Mouse (Mus musculus) neural tube, embryonic 14.5 days (tissue): ENCODE results near the gene Numa1. TPM values are rescaled to one million over a fixed set of nuclear protein-coding genes. Genes with fewer than 3 reads are reported as not detected.
A peak's percentile ranks its signal among the peaks of the same experiment; 100 is the strongest.
"Not testable (repeated sequence)": the region's sequence is repeated elsewhere in the genome, so short reads cannot be mapped to it uniquely, and the experiment has no call there.

Experiments
- ATAC-seq: fragments of 200-750 bp; cut with Nextera tagmentation; 2 replicates; pipeline ENCODE4 v1.8.0; 2017; ENCODE audit warnings: low read depth, mild to moderate bottlenecking, moderate TSS enrichment, moderate library complexity
- H3K27ac ChIP-seq: fragments of 300-500 bp; sonication (generic); 2 replicates; pipeline ENCODE4 v1.5.1; 2014; ENCODE audit warnings: low read depth, mild to moderate bottlenecking, control low read depth, low read length, moderate library complexity, mixed read lengths
- H3K27me3 ChIP-seq: fragments of 300-500 bp; sonication (generic); 2 replicates; pipeline ENCODE4 v1.6.1; 2014; ENCODE audit warnings: low read length; ENCODE audit not compliant: control insufficient read depth, insufficient read depth
- H3K36me3 ChIP-seq: fragments of 300-500 bp; sonication (generic); 2 replicates; pipeline ENCODE4 v1.6.1; 2014; ENCODE audit warnings: low read length, mixed read lengths; ENCODE audit not compliant: control insufficient read depth, insufficient read depth
- H3K4me1 ChIP-seq: fragments of 300-500 bp; sonication (generic); 2 replicates; pipeline ENCODE4 v1.6.1; 2014; ENCODE audit warnings: low read length; ENCODE audit not compliant: control insufficient read depth, insufficient read depth
- H3K4me2 ChIP-seq: fragments of 300-500 bp; sonication (generic); 2 replicates; pipeline ENCODE4 v1.6.1; 2014; ENCODE audit warnings: mild to moderate bottlenecking, low read depth, low read length, control low read depth
- H3K4me3 ChIP-seq: fragments of 300-500 bp; sonication (generic); 2 replicates; pipeline ENCODE4 v1.5.1; 2014; ENCODE audit warnings: low read depth, low read length, control low read depth, mixed read lengths
- H3K9ac ChIP-seq: fragments of 300-500 bp; sonication (generic); replicated peaks from 2 replicates; pipeline ENCODE4 v1.6.1; 2014; ENCODE audit warnings: low read depth, mild to moderate bottlenecking, control low read depth, low read length, mixed read lengths
- H3K9me3 ChIP-seq: fragments of 300-500 bp; sonication (generic); 2 replicates; pipeline ENCODE4 v1.6.1; 2016; ENCODE audit warnings: low read length; ENCODE audit not compliant: control insufficient read depth
- WGBS: fragments of 180-500 bp; shearing (Covaris S2); extraction: QIAGEN DNeasy Blood & Tissue Kit; methylation state at CpG from one replicate; pipeline ENCODE4 v1.1.7; 2014; 5-methylcytosine and 5-hydroxymethylcytosine counted together
- polyA plus RNA-seq: library from polyadenylated mRNA; unstranded; fragments of >200 nt; fragmentation: Nextera tagmentation; extraction: Ambion mirVana; gene quantifications from 2 replicates; pipeline ENCODE4 v1.2.1, GENCODE M21; 2014

The Numa1 gene
- polyA plus RNA-seq, 1 experiment from 2014 or later = 52.4 TPM

- H3K4me1 ChIP-seq = no peaks in the 10 kb centered on the region
- no peaks in the 10 kb centered on the region for H3K27me3 ChIP-seq
- no peak for ATAC-seq
- H3K4me3 ChIP-seq = no peak overlapping the region
- no peak overlapping the region for H3K9ac ChIP-seq
- 80% methylated on average over 2 of the region's 2 CpGs for WGBS
- no peaks in the 10 kb centered on the region for H3K9me3 ChIP-seq
- no peak overlapping the region for H3K27ac ChIP-seq
- H3K4me2 ChIP-seq = no peak overlapping the region
- peaks cover 30% of the 10 kb centered on the region; the same call in 1 of the 2 replicates for H3K36me3 ChIP-seq
These were observed 91.5 kb downstream of the Numa1 start for GRCm38 (mm10) chr7:102025187-102026119.

- no peak for ATAC-seq
- Histone ChIP-seq H3K4me2 (no peak overlapping the region), H3K9me3 (no peaks in the 10 kb centered on the region), H3K9ac (no peak overlapping the region), H3K36me3 (peaks cover 55% of the 10 kb centered on the region), H3K27ac (no peak overlapping the region), H3K27me3 (no peaks in the 10 kb centered on the region), H3K4me3 (no peak overlapping the region), H3K4me1 (no peaks in the 10 kb centered on the region)
- 100% methylated on average over 1 of the region's 1 CpGs for WGBS
These were observed 101.0 kb downstream of the Numa1 start for GRCm38 (mm10) chr7:102034904-102035303.

- no peaks in the 10 kb centered on the region for H3K9me3 ChIP-seq
- no peak for ATAC-seq
- H3K9ac ChIP-seq = no peak overlapping the region
- no peaks in the 10 kb centered on the region for H3K27me3 ChIP-seq
- WGBS = 97% methylated on average over 2 of the region's 2 CpGs
- H3K4me2 ChIP-seq = no peak overlapping the region
- H3K4me3 ChIP-seq = no peak overlapping the region
- H3K36me3 ChIP-seq = peaks cover 55% of the 10 kb centered on the region
- no peak overlapping the region for H3K27ac ChIP-seq
- no peaks in the 10 kb centered on the region for H3K4me1 ChIP-seq
These were observed 101.6 kb downstream of the Numa1 start for GRCm38 (mm10) chr7:102035534-102035933.

GRCm38 (mm10) chr7:102037318-102037717, 103.4 kb downstream of the Numa1 start:
- no peak overlapping the region for H3K27ac ChIP-seq
- no peak for ATAC-seq
- H3K9me3 ChIP-seq = no peaks in the 10 kb centered on the region
- H3K4me1 ChIP-seq = no peaks in the 10 kb centered on the region
- no peak overlapping the region for H3K4me2 ChIP-seq
- WGBS = 96% methylated on average over 3 of the region's 3 CpGs
- H3K4me3 ChIP-seq = no peak overlapping the region
- H3K27me3 ChIP-seq = no peaks in the 10 kb centered on the region
- no peak overlapping the region for H3K9ac ChIP-seq
- peaks cover 39% of the 10 kb centered on the region for H3K36me3 ChIP-seq

- Histone ChIP-seq H3K9me3 (no peaks in the 10 kb centered on the region), H3K4me2 (no peak overlapping the region), H3K4me1 (no peaks in the 10 kb centered on the region), H3K27ac (no peak overlapping the region), H3K36me3 (peaks cover 20% of the 10 kb centered on the region), H3K9ac (no peak overlapping the region), H3K4me3 (no peak overlapping the region), H3K27me3 (no peaks in the 10 kb centered on the region)
- ATAC-seq = no peak
- 91% methylated on average over 2 of the region's 2 CpGs for WGBS
These were observed 108.4 kb downstream of the Numa1 start for GRCm38 (mm10) chr7:102042314-102042713.

- H3K4me2 ChIP-seq, H3K9me3 ChIP-seq, H3K4me3 ChIP-seq, ATAC-seq, H3K27ac ChIP-seq, H3K9ac ChIP-seq, H3K4me1 ChIP-seq, H3K27me3 ChIP-seq, H3K36me3 ChIP-seq: not testable (repeated sequence)
These were observed 114.6 kb downstream of the Numa1 start for GRCm38 (mm10) chr7:102048524-102048923.

GRCm38 (mm10) chr7:102061353-102061752, 127.4 kb downstream of the Numa1 start:
- no peaks in the 10 kb centered on the region for H3K27me3 ChIP-seq
- 98% methylated on average over 3 of the region's 3 CpGs for WGBS
- H3K4me2 ChIP-seq = no peak overlapping the region

GRCm38 (mm10) chr7:102062203-102062602, 128.3 kb downstream of the Numa1 start:
- no peaks in the 10 kb centered on the region for H3K36me3 ChIP-seq
- H3K4me2 ChIP-seq = no peak overlapping the region
- no peaks in the 10 kb centered on the region for H3K9me3 ChIP-seq
- H3K4me3 ChIP-seq = no peak overlapping the region
- no peaks in the 10 kb centered on the region for H3K27me3 ChIP-seq
- 90% methylated on average over 1 of the region's 1 CpGs for WGBS
- peaks cover 19% of the 10 kb centered on the region for H3K4me1 ChIP-seq
- ATAC-seq = no peak
- H3K9ac ChIP-seq = no peak overlapping the region
- H3K27ac ChIP-seq = no peak overlapping the region

More at GRCm38 (mm10) chr7:102061353-102061752, 127.4 kb downstream of the Numa1 start:
- Histone ChIP-seq H3K4me1 (peaks cover 17% of the 10 kb centered on the region), H3K27ac (no peak overlapping the region), H3K36me3 (no peaks in the 10 kb centered on the region), H3K4me3 (no peak overlapping the region), H3K9ac (no peak overlapping the region), H3K9me3 (no peaks in the 10 kb centered on the region)
- no peak for ATAC-seq

- Histone ChIP-seq H3K4me1 (peaks cover 19% of the 10 kb centered on the region), H3K4me2 (peak overlapping the region; percentile 70), H3K4me3 (peak overlapping the region; percentile 48; the same call in 1 of the 2 replicates), H3K9me3 (no peaks in the 10 kb centered on the region), H3K27me3 (no peaks in the 10 kb centered on the region), H3K36me3 (no peaks in the 10 kb centered on the region), H3K9ac (no peak overlapping the region), H3K27ac (no peak overlapping the region)
- 93% methylated on average over 9 of the region's 9 CpGs for WGBS
- ATAC-seq = no peak
These were observed 130.0 kb downstream of the Numa1 start for GRCm38 (mm10) chr7:102063891-102064290.
